Mouse (Mus musculus) E14TG2a.4 (cell line): ENCODE results near the gene Itpr3.

ENCODE experiments used
- CTCF ChIP-seq: conservative IDR thresholded peaks from 2 replicates; pipeline ENCODE4 v1.5.1; 2014; ENCODE audit warnings: low read length
- NANOG ChIP-seq: IDR thresholded peaks from 2 replicates; pipeline ENCODE4 v1.6.1; 2014; ENCODE audit warnings: borderline replicate concordance, low read length, mixed read lengths
- POU5F1 ChIP-seq: IDR thresholded peaks from 2 replicates; pipeline ENCODE4 v1.6.1; 2014; ENCODE audit warnings: low read length, borderline replicate concordance

- no peak for TF ChIP-seq CTCF
- TF ChIP-seq POU5F1: no peak
- no peak; the same call in 1 of the 2 replicates for TF ChIP-seq NANOG
These were observed 16.6 kb upstream of the Itpr3 start for GRCm38 (mm10) chr17:27040304-27041045.
